Mouse (Mus musculus) lung, adult 2 months (tissue): ENCODE measurements around the gene Cdiptos. TPM values are rescaled to one million over a fixed set of nuclear protein-coding genes. Genes with fewer than 3 reads are reported as not detected.

ENCODE experiments used
- DNase-seq: peaks from one replicate; pipeline ENCODE4 v3.0.0; 2022
- H3K4me1 ChIP-seq: fragments of 200-500 bp; 2 replicates; pipeline ENCODE4 v1.6.1; 2011; ENCODE audit warnings: low read length; ENCODE audit not compliant: control insufficient read depth, insufficient read depth
- H3K4me3 ChIP-seq: fragments of 200-500 bp; replicated peaks from 2 replicates; pipeline ENCODE3; 2011; ENCODE audit warnings: low read depth, mild to moderate bottlenecking, control low read depth, low read length; ENCODE audit errors: extremely low read depth
- CTCF ChIP-seq: fragments of 200-500 bp; IDR thresholded peaks from 2 replicates; pipeline ENCODE4 v1.5.1; 2011; ENCODE audit warnings: mild to moderate bottlenecking, low read length, control low read depth; ENCODE audit not compliant: insufficient read depth
- POLR2A ChIP-seq: fragments of 200-500 bp; IDR thresholded peaks from 2 replicates; pipeline ENCODE4 v1.6.1; 2011; ENCODE audit warnings: low read depth, mild to moderate bottlenecking, control low read depth, low read length, borderline replicate concordance; ENCODE audit errors: extremely low read depth
- WGBS: fragments of 180-500 bp; shearing (Covaris S2); methylation state at CpG from one replicate; pipeline ENCODE4 v1.1.7; 2018; 5-methylcytosine and 5-hydroxymethylcytosine counted together
- polyA plus RNA-seq: library from polyadenylated mRNA; depleted of rRNA; stranded (reverse); fragments of >200 nt; gene quantifications from 2 replicates; pipeline ENCODE4 v1.2.3, GENCODE M21; 2012; rRNA removed

The Cdiptos gene
- polyA plus RNA-seq, 1 experiment: 3.3 TPM

DNA sequence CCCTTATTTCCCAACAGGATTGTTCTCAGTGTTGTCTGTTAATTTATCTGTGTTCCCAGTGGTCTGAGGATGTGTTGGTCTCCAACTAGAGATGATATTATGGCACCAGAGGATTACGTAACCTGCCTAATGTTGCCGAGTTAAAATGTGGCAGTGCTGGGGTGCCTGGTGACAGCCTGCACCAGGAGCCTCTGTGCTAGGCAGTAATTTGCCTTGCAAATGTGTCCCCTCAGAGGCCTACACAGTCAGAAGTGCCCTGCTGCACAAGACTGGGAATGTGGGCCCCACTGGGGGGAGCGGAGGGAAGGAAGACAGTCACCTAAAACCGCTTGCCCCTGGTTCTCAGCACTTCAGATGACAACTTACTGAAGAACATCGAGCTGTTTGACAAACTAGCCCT, 34.1 kb downstream of the Cdiptos start:
- DNase-seq: no peak
- no peaks in the 10 kb centered on the region for H3K4me1 ChIP-seq
- WGBS: 78% methylated on average over 5 of the region's 5 CpGs
- no peak overlapping the region for H3K4me3 ChIP-seq
- no peak for TF ChIP-seq POLR2A
- TF ChIP-seq CTCF: no peak

DNA sequence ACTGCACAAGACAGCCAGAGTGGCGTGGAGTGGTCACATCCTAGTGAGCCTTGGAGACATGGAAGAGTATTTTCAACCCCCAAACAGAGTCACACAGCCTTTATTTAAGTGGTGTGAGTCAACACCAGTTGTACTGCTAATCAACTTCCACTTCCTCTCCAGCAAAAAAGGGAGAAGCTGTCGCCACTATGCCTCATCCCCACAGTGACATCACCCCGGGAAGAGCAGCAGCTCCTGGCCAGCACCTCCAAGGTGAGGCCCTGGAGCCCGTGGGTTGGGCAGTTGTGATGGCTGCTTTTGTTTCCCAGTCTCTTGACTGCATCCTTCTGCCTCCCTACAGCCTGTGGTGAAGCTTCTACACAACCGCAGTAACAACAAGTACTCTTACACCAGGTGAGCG, 34.7 kb downstream of the Cdiptos start:
- TF ChIP-seq POLR2A (no peak), CTCF (no peak)
- H3K4me1 ChIP-seq: no peaks in the 10 kb centered on the region
- DNase-seq: no peak
- WGBS: 55% methylated on average over 6 of the region's 6 CpGs
- H3K4me3 ChIP-seq: no peak overlapping the region

DNA sequence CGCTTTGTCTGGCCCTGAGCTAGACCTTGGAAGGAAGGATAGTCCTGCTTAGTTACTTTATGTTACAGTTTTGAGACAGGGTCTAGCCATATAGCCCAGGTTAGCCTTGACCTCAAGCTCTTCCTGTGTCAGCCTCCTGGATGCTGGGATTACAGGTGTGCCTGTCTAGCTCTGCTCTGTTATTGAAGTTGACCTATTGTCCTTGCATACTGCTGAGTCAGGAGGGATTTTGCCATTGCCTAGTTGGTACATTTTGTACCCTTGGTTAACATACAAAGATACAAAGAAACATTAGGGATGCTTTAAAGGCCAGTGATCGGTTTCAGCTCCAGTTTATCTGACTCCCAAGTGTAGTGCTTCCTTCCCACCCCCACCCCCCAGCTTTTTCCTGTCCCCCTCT, 43.2 kb downstream of the Cdiptos start:
- 82% methylated on average over 2 of the region's 2 CpGs for WGBS
- no peak for DNase-seq

DNA sequence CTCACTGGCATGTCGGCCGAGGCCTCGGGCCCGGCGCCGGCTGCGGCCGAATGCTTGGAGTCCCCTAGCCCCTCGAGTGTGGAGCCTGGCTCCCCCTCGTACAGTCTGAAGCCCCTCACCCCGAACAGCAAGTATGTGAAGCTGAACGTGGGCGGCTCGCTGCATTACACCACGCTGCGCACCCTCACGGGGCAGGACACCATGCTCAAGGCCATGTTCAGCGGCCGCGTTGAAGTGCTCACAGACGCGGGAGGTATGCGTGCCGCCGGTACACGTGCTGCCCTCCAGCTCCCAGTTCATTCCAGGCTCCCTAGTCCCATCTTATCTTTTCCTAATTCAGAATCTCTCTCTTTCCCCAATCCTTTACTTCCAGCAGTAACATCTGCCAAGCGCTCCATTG, 46.9 kb downstream of the Cdiptos start:
- TF ChIP-seq POLR2A (no peak), CTCF (no peak)
- no peak for DNase-seq
- H3K4me3 ChIP-seq: peak overlapping the region; percentile 89
- H3K4me1 ChIP-seq: peaks cover 2% of the 10 kb centered on the region; the same call in 1 of the 2 replicates
- WGBS: 2% methylated on average over 27 of the region's 27 CpGs

More for the DNA sequence above, 43.2 kb downstream of the Cdiptos start:
- no peak for TF ChIP-seq POLR2A
- no peak for TF ChIP-seq CTCF
- H3K4me1 ChIP-seq: peaks cover 2% of the 10 kb centered on the region; the same call in 1 of the 2 replicates
- H3K4me3 ChIP-seq: no peak overlapping the region

DNA sequence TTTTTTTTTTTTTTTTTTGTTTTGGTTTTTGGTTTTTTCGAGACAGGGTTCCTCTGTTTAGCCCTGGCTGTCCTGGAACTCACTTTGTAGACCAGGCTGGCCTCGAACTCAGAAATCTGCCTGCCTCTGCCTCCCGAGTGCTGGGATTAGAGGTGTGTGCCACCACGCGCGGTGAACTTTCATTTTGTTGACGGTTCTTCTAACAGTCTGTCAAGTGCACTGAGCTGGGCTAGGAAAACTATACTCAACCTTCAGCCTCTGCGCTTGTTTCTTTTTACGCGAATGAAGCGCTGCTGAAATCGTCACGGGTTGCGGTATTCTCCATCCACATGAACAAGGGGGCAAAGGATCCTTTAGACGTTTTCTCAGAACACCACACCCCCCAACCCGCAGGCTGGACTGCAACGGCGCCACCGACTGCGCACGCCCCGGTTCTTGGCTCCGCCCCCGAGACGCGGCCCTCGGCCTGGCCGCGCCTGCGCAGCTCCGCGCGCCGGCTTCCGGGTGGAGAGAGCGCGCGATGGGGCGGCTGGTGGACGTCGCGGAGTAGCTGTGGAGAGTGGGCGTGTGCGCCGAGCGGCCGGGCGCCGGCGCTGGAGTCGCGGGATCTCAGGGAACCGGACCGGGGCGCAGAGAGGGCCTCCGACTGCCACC, 47.4 kb downstream of the Cdiptos start, which contains the start of gene Kctd13:
TSS of gene Kctd13 (plus strand) at position 496 of the 654 bp plus-strand sequence.
- WGBS: 2% methylated on average over 56 of the region's 56 CpGs
- Histone ChIP-seq H3K4me3 (peak within 1 kb of the TSS; percentile 89), H3K4me1 (peaks cover 2% of the 10 kb centered on the region; the same call in 1 of the 2 replicates)
- peak; percentile 92 for DNase-seq
- TF ChIP-seq CTCF (no peak), POLR2A (peak; percentile 60; the same call in 1 of the 2 replicates)

DNA sequence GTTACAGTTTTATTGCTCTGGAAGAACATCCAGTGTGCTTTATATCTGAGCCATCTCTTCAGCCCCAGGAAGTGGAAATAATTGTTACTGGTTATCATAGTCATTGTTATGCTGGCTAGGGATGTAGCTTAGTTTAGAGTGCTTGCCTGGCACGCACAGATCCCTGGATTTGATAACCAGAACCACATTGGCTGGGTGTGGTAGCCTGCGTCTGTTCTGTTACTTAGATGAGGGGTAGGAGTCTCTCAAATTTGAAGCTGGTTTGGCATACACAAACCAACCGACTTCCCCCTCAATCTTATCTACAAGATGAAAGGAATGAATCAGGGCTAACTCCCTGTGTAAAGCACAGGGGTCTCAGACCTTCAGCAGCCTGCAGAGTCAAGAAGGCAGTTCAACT, 49.6 kb downstream of the Cdiptos start:
- Histone ChIP-seq H3K4me1 (peaks cover 2% of the 10 kb centered on the region; the same call in 1 of the 2 replicates), H3K4me3 (no peak overlapping the region)
- no peak for DNase-seq
- 23% methylated on average over 3 of the region's 3 CpGs for WGBS
- TF ChIP-seq CTCF: no peak
- no peak for TF ChIP-seq POLR2A

DNA sequence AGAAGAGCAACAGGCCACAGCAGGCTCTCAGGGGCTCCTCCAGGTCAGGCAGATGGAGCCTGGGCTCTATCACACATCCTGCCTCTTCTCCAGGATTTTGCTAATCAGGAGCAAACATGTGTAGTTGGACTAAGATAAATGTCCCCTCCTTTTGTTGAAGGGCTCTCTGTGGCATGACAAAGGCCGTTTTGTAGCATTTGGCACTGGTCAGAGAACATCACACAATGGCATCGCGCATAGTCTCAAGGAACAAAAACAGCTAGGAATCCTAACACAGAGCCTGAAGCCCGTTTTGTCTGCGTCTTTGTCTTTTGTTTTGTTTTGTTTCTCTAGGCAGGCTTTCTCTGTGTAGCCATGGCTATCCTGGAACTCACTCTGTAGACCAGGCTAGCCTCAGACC, 51.9 kb downstream of the Cdiptos start:
- DNase-seq: no peak
- TF ChIP-seq CTCF (no peak), POLR2A (no peak)
- Histone ChIP-seq H3K4me1 (no peaks in the 10 kb centered on the region; the same call in 1 of the 2 replicates), H3K4me3 (no peak overlapping the region)
- WGBS: 49% methylated on average over 5 of the region's 5 CpGs

DNA sequence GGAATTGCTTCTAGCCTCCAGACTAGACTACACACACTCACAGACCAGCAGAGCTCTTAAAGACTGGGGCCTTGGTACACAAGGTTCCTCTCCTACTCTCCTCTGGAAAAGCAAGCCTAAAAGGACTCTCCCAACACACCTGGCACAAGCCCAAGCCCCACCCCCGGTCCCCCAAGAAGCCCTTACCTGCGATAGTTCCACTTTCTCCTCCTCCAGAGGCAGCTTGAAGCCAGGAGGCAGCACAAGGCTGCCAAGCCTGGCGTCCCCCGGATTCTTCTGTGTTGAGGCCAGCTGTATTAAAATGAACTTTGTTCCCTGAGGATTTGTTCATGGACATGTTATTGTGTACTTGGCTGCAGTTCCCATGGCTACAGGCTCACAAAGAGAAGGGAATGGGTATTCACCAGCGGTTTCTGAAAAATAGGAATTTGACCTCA, 53.3 kb downstream of the Cdiptos start, which contains the start of gene Tmem219:
TSS of gene Tmem219 (minus strand) at position 294 of the 437 bp plus-strand sequence.
- peak; percentile 58 for DNase-seq
- 30% methylated on average over 5 of the region's 5 CpGs for WGBS
- no peak within 1 kb of the TSS for H3K4me3 ChIP-seq
- TF ChIP-seq POLR2A: no peak
- TF ChIP-seq CTCF: no peak
- H3K4me1 ChIP-seq: no peaks in the 10 kb centered on the region; the same call in 1 of the 2 replicates

Other genes with a start within 250 kb of the Cdiptos start
- gene Mapk3, start 216.5 kb downstream of the Cdiptos start, polyA plus RNA-seq: 500 and 548 TPM in 2 replicates
- 18.4 and 35.7 TPM in 2 replicates for gene Gdpd3, start 209.8 kb downstream of the Cdiptos start, polyA plus RNA-seq
- gene Ypel3, start 199.1 kb downstream of the Cdiptos start, polyA plus RNA-seq: 390 and 597 TPM in 2 replicates
- gene Tbx6, start 194.6 kb downstream of the Cdiptos start, polyA plus RNA-seq: 8.7 and 9.5 TPM in 2 replicates
- gene Ppp4c, start 183.6 kb downstream of the Cdiptos start, polyA plus RNA-seq: 135 and 156 TPM in 2 replicates
- gene Fam57b, start 178.4 kb downstream of the Cdiptos start, polyA plus RNA-seq: 11.9 and 13.3 TPM in 2 replicates
- not detected in 2 replicates for gene 4930451I11Rik, start 144.5 kb downstream of the Cdiptos start, polyA plus RNA-seq
- gene Doc2a, start 128.7 kb downstream of the Cdiptos start, polyA plus RNA-seq: 0.22 and 0.74 TPM in 2 replicates
- gene Hirip3, start 114.1 kb downstream of the Cdiptos start, polyA plus RNA-seq: 6.2 and 7.5 TPM in 2 replicates
- gene Ino80e, start 113.7 kb downstream of the Cdiptos start, polyA plus RNA-seq: 66.0 and 68.9 TPM in 2 replicates
- gene Taok2, start 91.4 kb downstream of the Cdiptos start, polyA plus RNA-seq: 174 and 210 TPM in 2 replicates
- gene Tmem219, start 53.2 kb downstream of the Cdiptos start, polyA plus RNA-seq: 83.6 and 92.9 TPM in 2 replicates
- gene Kctd13, start 47.2 kb downstream of the Cdiptos start, polyA plus RNA-seq: 22.4 and 24.5 TPM in 2 replicates
- gene Asphd1, start 26.5 kb downstream of the Cdiptos start, polyA plus RNA-seq: not detected in 2 replicates
- gene Sez6l2, start 25.5 kb downstream of the Cdiptos start, polyA plus RNA-seq: 1.0 TPM in 2 replicates
- gene Cdipt, start 184 bp downstream of the Cdiptos start, polyA plus RNA-seq: 321 and 332 TPM in 2 replicates
- gene Mvp, start 38.5 kb upstream of the Cdiptos start, polyA plus RNA-seq: 82.2 and 125 TPM in 2 replicates
- 2.6 and 2.8 TPM in 2 replicates for gene Pagr1b, start 40.4 kb upstream of the Cdiptos start, polyA plus RNA-seq
- 5.7 and 7.5 TPM in 2 replicates for gene Pagr1a, start 41.3 kb upstream of the Cdiptos start, polyA plus RNA-seq
- 26.5 and 38.8 TPM in 2 replicates for gene Gm42742, start 45.0 kb upstream of the Cdiptos start, polyA plus RNA-seq
- 8.1 and 9.8 TPM in 2 replicates for gene Prrt2, start 45.1 kb upstream of the Cdiptos start, polyA plus RNA-seq
- 131 and 194 TPM in 2 replicates for gene Maz, start 50.9 kb upstream of the Cdiptos start, polyA plus RNA-seq
- gene Kif22, start 66.4 kb upstream of the Cdiptos start, polyA plus RNA-seq: 0.78 and 1.3 TPM in 2 replicates
- 0.37 and 19.0 TPM in 2 replicates for gene Zg16, start 111.2 kb upstream of the Cdiptos start, polyA plus RNA-seq
- gene AI467606, start 115.3 kb upstream of the Cdiptos start, polyA plus RNA-seq: 45.0 and 49.9 TPM in 2 replicates
- gene Qprt, start 146.1 kb upstream of the Cdiptos start, polyA plus RNA-seq: 0.57 and 0.93 TPM in 2 replicates
- gene Spn, start 161.7 kb upstream of the Cdiptos start, polyA plus RNA-seq: 11.8 and 13.2 TPM in 2 replicates
- gene Cd2bp2, start 220.0 kb upstream of the Cdiptos start, polyA plus RNA-seq: 20.7 and 31.0 TPM in 2 replicates
- gene Tbc1d10b, start 232.4 kb upstream of the Cdiptos start, polyA plus RNA-seq: 30.3 and 32.9 TPM in 2 replicates
- gene Mylpf, start 232.8 kb upstream of the Cdiptos start, polyA plus RNA-seq: 1.3 and 135 TPM in 2 replicates